Mouse (Mus musculus) splenic B cell, adult 2 months (primary cell): ENCODE results near the gene Tmem97.
"Not testable (repeated sequence)": the region's sequence is repeated elsewhere in the genome, so short reads cannot be mapped to it uniquely, and the experiment has no call there.

Experiments used
- DNase-seq: peaks from one replicate; pipeline ENCODE4 v3.0.0-alpha.2; 2011; ENCODE audit warnings: low read depth, low spot score
- H3K27me3 ChIP-seq: 2 replicates; pipeline ENCODE4 v1.6.1; 2012; ENCODE audit warnings: mild to moderate bottlenecking, low read length, moderate library complexity, mixed read lengths; ENCODE audit not compliant: control insufficient read depth, poor library complexity, insufficient read depth, severe bottlenecking
- H3K36me3 ChIP-seq: 2 replicates; pipeline ENCODE4 v1.6.1; 2012; ENCODE audit warnings: mild to moderate bottlenecking, low read length, moderate library complexity, mixed read lengths; ENCODE audit not compliant: control insufficient read depth, poor library complexity, insufficient read depth, severe bottlenecking

The Tmem97 gene

DNA sequence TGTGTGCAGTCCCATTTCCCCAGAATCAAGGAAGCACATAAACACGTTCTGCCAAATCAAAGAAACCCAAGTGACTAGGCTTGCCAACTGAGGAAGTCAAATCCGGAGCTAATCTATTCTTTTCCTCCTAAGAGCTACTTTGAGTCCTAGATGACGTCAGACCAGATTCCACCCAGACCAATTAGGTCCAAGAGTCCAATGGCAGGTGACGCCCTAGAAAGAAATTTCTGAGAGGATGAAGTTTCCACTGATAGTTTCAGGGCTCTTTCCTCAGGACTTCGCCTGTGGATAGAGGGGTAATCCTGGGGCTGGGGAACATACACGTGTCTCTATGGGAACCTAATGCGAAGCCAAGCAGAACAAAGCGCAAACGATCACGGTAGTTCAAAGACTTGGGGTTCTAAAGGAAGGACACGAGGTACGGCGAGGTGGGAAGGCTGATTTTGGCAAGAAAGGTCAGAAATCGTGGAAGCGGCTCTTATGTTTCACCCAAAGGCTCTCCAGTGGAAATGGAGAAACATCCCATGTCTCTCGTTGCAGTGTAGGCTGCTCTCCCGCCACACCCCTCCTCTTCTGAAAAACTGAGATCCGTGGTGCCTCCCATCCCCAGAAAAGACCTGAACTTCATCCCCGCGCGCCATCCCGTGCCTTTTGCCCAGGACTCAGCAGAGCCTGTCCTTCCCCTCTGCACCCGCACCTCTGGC is 15.0 kb downstream of the Tmem97 start:
- Histone ChIP-seq H3K36me3 (peaks cover 1% of the 10 kb centered on the region; the same call in 1 of the 2 replicates), H3K27me3 (no peaks in the 10 kb centered on the region)
- peak; percentile 44 for DNase-seq

DNA sequence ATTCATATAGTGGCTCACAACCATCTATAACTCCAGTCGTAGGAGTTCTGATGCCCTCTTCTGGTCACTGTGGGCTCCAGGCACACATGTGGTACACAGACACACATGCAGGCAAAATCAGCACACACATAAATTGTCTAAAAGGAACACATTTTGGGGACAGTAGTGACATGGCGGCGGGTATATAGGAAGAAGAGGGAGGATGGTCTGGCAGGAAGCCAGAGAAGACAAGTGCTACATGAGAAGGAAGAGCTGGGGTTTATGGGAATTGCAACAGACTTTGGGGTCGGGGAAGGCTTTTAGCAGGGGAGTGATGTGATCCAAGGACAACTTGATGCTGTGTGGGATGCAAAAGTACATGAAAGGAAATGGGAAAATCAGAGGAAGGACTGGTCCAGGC is 16.1 kb downstream of the Tmem97 start:
- DNase-seq: no peak
- Histone ChIP-seq H3K36me3 (no peaks in the 10 kb centered on the region; the same call in 1 of the 2 replicates), H3K27me3 (no peaks in the 10 kb centered on the region)

DNA sequence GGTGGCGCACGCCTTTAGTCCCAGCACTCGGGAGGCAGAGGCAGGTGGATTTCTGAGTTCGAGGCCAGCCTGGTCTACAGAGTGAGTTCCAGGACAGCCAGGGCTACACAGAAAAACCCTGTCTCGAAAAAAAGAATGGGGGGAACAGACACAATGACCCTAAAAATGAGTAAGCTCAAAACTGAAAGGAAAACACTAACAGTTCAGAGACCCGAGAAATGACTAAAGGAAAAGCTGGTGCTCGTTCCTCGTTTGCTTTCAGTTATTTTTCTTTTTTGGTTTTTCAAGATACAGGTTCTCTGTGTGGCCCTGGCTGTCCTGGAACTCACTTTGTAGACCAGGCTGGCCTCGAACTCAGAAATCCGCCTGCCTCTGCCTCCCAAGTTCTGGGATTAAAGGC is 19.1 kb downstream of the Tmem97 start:
- H3K27me3 ChIP-seq, DNase-seq, H3K36me3 ChIP-seq: not testable (repeated sequence)

DNA sequence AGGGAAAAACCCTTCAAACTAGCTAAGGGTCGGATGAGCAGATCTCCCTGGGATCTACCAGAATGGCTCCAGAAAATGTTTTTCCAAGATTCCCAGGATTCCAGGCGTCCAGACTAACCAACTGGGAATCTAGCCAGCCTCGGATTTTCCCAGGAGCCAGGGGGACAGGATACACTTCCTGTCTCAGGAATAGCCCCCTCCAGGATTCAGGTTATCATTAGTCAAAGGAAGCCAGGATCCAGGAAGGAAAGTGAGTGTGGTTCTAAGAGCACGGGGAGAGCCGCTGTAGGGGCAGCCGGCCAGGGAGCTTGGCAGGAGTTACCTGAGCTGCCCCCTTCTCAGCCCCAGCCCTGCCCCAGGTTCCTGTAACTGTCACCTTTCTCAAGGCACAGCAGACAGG is 19.5 kb downstream of the Tmem97 start:
- Histone ChIP-seq H3K36me3 (peaks cover 9% of the 10 kb centered on the region; the same call in 1 of the 2 replicates), H3K27me3 (no peaks in the 10 kb centered on the region)
- no peak for DNase-seq

DNA sequence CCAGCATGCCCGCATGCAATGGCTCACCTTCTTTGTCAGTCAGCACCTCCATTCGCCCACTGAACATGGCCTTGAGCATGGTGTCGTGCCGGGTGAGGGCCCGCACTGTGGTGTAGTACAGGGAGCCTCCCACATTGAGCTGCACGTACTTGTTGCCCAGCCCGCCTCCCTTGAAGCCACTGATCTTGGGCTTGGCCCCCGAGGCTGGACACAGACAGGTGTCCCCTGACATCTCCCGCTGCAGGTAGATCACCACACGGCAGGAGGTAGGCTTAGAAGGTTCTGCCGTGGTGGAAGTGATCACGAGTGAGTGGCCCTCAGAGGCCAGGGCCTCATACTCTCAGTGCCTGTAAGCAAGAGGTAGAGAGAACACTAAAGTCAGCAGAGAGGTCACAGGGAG is 20.6 kb downstream of the Tmem97 start:
- Histone ChIP-seq H3K27me3 (no peaks in the 10 kb centered on the region), H3K36me3 (peaks cover 9% of the 10 kb centered on the region)
- DNase-seq: no peak

DNA sequence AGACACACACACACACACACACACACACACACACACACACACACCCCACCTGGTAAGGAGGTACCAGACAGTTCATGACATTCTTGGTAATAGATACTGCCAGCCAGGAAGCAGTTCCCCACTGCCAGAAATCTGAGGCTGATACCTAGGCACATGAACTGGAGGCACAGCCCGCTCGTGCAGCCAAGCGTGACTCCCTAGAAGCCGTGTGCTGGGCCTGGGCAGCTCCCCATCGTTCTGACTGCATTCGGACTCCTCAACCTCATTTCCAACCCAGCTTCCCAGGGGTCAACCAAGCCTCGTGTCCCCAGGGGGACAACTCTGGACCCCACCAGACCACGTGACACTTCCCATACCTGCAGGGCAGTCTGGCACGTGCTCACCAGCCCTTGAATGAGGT is 21.9 kb downstream of the Tmem97 start:
- H3K27me3 ChIP-seq: no peaks in the 10 kb centered on the region
- DNase-seq: no peak
- peaks cover 9% of the 10 kb centered on the region for H3K36me3 ChIP-seq

DNA sequence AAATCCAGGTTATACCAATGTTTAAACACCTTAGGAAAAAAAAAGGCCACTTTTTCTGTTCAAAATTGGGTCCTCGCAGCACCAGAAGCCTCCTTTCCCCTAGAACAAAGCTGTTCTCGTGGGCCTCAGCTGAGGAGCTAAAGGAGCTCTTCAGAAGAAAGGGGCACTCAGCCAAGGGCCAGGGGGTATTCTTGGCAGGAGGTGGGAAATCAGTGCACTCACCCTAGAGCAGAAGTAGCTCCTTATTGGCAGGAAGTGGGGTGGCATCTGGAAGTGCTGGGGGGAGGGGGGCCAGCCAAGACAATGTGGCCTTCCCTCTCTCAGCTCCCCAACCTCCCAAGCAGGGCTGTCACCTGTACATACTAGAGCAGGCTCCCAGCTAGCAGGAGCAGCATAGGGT is 25.7 kb downstream of the Tmem97 start:
- no peak for DNase-seq
- Histone ChIP-seq H3K27me3 (no peaks in the 10 kb centered on the region), H3K36me3 (peaks cover 13% of the 10 kb centered on the region)

DNA sequence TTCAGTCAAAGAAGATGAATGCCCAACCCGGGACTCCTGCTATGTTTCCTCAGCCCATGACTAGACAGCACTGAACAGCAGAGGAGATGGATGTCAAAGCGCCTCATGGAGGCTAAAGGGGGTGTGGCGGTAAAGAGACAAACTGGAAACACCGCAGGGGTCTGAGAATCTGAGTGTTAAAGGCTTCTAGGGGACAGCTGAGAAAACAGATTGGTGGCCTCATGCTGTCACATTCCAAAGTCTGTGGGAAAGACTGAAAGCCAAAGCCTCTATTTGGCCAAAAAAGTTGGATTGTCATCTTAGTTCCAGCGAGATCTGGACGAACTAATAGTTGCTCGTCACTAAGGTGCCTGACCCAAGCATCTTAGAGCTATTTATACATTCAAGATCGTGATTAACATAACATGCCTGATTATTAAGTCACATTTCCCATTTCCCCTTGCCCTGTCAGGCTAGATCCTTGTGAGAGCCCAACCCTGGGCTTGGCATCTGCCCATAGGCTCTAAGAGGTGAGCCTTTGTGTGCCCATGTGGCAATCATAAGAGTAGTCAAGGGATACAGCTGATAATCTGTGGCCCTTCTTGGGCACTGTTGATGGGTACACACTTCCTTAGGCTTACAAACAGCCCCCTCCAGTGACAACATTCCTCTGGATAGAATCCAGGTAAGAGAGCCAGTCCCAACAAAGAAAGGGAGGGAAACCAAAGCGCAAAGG is 27.2 kb downstream of the Tmem97 start:
- Histone ChIP-seq H3K27me3 (no peaks in the 10 kb centered on the region), H3K36me3 (peaks cover 10% of the 10 kb centered on the region)
- no peak for DNase-seq

DNA sequence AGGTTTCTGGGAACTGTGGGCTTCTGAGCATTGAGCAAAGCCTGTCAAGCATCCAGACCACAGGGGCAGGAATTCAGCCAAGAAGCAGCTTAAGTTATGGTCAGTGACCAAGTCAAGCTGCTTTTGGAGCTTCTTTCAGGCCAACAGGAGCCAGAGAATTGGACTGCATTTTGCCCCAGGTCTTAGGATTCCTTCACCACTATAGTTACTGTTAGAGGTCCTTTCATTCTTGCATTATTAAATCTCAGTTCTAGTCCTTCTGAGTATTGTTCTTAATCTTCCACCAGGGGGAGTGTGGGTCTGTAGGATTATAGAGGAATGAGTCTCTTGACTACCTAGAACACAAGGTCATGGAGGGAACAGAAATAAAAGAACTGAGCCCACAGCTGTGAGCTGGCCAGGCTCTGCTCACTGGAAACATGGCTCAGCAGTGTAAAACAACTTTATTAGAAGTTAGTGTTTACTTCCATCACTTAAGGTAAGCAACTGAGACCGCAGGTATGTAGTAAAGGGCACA is 28.0 kb downstream of the Tmem97 start:
- no peaks in the 10 kb centered on the region for H3K27me3 ChIP-seq
- DNase-seq: peak; percentile 52
- peaks cover 10% of the 10 kb centered on the region for H3K36me3 ChIP-seq

DNA sequence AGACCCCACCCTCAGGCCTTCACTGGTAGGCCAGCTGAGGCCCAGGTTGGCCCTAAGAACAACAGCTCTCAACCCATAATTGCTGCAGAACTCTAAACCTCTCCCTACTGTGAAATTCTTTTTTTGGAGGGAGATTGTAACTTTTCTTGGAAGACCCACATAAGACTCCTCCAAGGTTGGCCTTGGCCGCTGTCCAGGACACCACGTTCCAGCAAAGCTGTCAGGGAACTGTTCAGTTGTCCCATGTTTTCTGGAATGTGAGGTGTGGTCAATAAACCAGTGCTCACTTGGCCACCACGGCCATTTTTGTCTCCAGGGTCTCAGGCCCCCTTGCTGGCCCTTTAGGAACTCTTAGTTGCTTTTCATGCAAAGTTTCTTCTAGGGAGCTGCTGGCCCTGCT is 28.7 kb downstream of the Tmem97 start:
- peaks cover 8% of the 10 kb centered on the region for H3K36me3 ChIP-seq
- H3K27me3 ChIP-seq: no peaks in the 10 kb centered on the region
- no peak for DNase-seq

DNA sequence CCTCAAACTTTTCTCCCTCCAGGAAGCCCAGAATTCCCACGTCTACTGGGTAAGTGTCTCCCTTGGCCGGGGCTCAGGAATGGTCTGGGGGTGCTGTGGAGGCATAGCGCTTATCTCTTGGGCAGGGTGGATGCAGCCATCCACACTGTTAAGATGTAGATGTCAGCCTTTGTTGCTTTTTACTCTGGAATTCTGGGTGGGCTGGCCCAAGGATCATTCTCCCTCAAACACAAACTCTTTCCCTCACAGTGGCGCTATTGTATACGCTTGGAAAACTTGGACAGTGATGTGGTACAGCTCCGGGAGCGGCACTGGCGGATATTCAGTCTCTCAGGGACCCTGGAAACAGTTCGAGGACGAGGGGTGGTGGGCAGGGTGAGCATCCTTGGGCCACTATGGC is 31.6 kb downstream of the Tmem97 start:
- Histone ChIP-seq H3K27me3 (no peaks in the 10 kb centered on the region), H3K36me3 (peaks cover 3% of the 10 kb centered on the region)
- no peak for DNase-seq

DNA sequence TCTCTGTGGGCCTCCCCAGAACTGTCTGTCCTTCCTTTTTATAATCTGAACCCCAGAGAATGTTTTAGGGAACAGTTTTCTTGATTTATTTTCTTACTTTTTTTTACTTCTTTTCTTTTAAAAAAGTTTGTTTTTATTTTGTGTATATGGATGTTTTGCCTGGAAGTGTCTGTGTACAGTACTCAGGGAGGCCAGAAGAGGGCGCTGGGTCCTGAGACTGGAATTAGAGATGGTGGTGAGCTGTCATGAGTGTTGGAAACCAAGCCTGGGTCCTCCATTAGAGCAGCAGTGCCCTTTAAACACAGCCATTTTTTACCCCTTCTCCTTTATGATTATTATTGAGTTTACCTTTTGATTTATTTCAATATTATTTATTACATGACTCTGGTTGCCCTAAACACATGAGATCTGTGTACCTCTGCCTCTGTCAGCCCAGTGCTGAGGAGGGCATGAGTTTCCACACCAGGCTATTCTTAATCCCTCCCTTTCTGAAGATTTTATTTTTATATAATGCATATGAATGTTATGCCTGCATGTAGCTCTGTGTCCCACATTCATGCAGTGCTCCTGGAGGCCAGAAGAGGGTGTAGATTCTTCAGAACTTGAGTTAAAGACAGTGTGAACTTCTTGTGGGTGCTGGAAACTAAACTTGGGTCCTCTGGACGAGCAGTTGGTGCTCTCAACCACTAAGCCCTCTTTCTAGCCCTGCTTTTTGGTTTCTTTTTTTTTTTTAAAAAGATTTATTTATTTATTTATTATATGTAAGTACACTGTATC is 34.8 kb downstream of the Tmem97 start:
- Histone ChIP-seq H3K36me3 (no peaks in the 10 kb centered on the region; the same call in 1 of the 2 replicates), H3K27me3 (no peaks in the 10 kb centered on the region)
- DNase-seq: peak; percentile 39

DNA sequence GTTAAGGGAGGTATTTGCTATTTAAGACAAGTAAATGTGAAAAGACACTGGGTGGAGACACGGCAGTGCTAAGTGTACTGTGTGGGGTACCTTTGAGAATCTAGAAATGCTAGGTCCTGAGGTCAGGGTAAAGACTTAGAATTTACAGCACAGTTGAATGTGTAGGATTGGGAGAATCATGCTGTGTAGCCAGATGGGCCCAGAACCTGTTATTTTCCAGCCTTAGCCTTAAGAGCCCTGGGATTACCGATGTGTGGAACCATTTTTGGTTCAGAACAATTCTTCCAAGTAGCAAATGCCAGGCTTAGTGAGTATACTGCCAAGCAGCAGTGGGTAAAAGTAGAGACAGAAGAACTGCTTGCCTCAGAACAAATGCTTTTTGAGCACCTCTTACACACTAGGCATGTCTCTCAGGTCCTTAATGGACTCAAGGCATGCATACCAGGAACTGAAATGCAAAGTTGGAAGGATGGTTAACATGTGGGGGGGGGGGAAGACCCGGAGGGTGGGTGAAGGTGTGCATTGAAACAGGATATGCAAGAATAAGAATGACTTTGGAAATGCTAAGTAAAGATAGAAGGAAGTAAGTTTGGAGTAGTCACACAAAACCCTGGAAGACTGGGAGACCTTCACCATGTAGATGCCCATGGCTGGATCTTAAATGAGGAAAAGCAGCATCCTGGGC is 37.3 kb downstream of the Tmem97 start:
- Histone ChIP-seq H3K27me3 (no peaks in the 10 kb centered on the region), H3K36me3 (no peaks in the 10 kb centered on the region; the same call in none of the 2 replicates)
- DNase-seq: no peak
